Mouse (Mus musculus): ENCODE results near the gene Hps3. TPM values are rescaled to one million over a fixed set of nuclear protein-coding genes. Genes with fewer than 3 reads are reported as not detected.
"Not testable (repeated sequence)": the region's sequence is repeated elsewhere in the genome, so short reads cannot be mapped to it uniquely, and the experiment has no call there.

Hps3 gene
- total RNA-seq (2014; rRNA removed) (16.3 and 18.5 TPM in 2 replicates), polyA plus RNA-seq (2015; fragmentation: Nextera tagmentation; extraction: Ambion mirVana) (8.4 and 9.3 TPM in 2 replicates)

GRCm38 (mm10) chr3:20034719-20035404 lies at the start of gene Hps3:
Hps3 (minus strand) TSS chr3:20035315.
- peak within 1 kb of the TSS; percentile 64 for H3K9ac ChIP-seq (replicated peaks; ENCODE audit: low read length, poor library complexity, severe bottlenecking)
- H3K4me2 ChIP-seq (ENCODE audit: low read depth, low read length, poor library complexity, severe bottlenecking): peak within 1 kb of the TSS; percentile 76
- H3K4me1 ChIP-seq (ENCODE audit: insufficient read depth, low read length): peaks cover 7% of the 10 kb centered on the region; the same call in 1 of the 2 replicates
- ATAC-seq (ENCODE audit: low FRiP score) (peak; percentile 97), DNase-seq (ENCODE audit: low spot score) (peak; percentile 86)
- no peaks in the 10 kb centered on the region for H3K27me3 ChIP-seq (ENCODE audit: insufficient read depth, low read length)
- no peaks in the 10 kb centered on the region for H3K9me3 ChIP-seq (ENCODE audit: low read length)
- no peaks in the 10 kb centered on the region for H3K36me3 ChIP-seq (ENCODE audit: insufficient read depth, low read length)
- peak within 1 kb of the TSS; percentile 62 for H3K27ac ChIP-seq (ENCODE audit: low read depth, low read length)
- TF ChIP-seq CTCF (IDR thresholded peaks at IDR 0.05): no peak; the same call in 1 of the 2 replicates
- under 1% methylated on average over 47 of the region's 47 CpGs for WGBS
- peak within 1 kb of the TSS; percentile 90 for H3K4me3 ChIP-seq (ENCODE audit: low read depth, low read length)

DNA sequence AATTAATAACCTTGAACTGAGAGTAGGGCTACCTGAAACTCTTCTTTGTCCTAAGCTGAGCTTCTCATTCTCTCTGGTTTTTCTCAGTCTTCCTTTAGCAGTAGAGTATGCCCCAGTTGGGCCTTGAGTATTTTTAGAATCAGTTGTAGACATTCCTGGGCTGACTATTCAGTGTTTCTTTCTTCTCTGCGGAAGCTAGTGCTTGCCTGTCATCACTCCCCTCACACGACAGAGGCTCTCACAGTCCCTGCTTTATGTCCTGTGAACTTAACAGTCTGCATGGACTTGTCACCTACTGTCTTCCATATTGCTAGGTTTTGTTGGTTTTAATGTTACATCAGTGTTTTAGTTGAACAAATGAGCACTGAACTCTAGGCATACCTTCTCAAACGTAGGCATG lies 47.0 kb upstream of the Hps3 start:
- Histone ChIP-seq H3K4me3 (ENCODE audit: low read depth, low read length) (no peak overlapping the region), H3K4me2 (ENCODE audit: low read depth, low read length, poor library complexity, severe bottlenecking) (no peak overlapping the region), H3K4me1 (ENCODE audit: insufficient read depth, low read length) (no peaks in the 10 kb centered on the region), H3K36me3 (ENCODE audit: insufficient read depth, low read length) (0 out of 2 replicates have a peak, but pooled peaks cover 5% of the 10 kb centered on the region), H3K9me3 (ENCODE audit: low read length) (no peaks in the 10 kb centered on the region), H3K27me3 (ENCODE audit: insufficient read depth, low read length) (no peaks in the 10 kb centered on the region), H3K9ac (replicated peaks; ENCODE audit: low read length, poor library complexity, severe bottlenecking) (no peak overlapping the region), H3K27ac (ENCODE audit: low read depth, low read length) (no peak overlapping the region)
- no peak for TF ChIP-seq CTCF (IDR thresholded peaks at IDR 0.05)
- 84% methylated on average over 3 of the region's 3 CpGs for WGBS
- no peak for DNase-seq (ENCODE audit: low spot score)
- ATAC-seq (ENCODE audit: low FRiP score): no peak

- Histone ChIP-seq H3K4me2 (ENCODE audit: low read depth, low read length, poor library complexity, severe bottlenecking) (no peak overlapping the region), H3K9me3 (ENCODE audit: low read length) (no peaks in the 10 kb centered on the region), H3K9ac (replicated peaks; ENCODE audit: low read length, poor library complexity, severe bottlenecking) (no peak overlapping the region), H3K4me3 (ENCODE audit: low read depth, low read length) (no peak overlapping the region), H3K4me1 (ENCODE audit: insufficient read depth, low read length) (no peaks in the 10 kb centered on the region), H3K27ac (ENCODE audit: low read depth, low read length) (no peak overlapping the region), H3K36me3 (ENCODE audit: insufficient read depth, low read length) (0 out of 2 replicates have a peak, but pooled peaks cover 4% of the 10 kb centered on the region), H3K27me3 (ENCODE audit: insufficient read depth, low read length) (no peaks in the 10 kb centered on the region)
- no peak for DNase-seq (ENCODE audit: low spot score)
- 87% methylated on average over 11 of the region's 11 CpGs for WGBS
- ATAC-seq (ENCODE audit: low FRiP score): peak; percentile 34; the same call in 1 of the 2 replicates
- peak; percentile 68 for TF ChIP-seq CTCF (IDR thresholded peaks at IDR 0.05)
Measured at GRCm38 (mm10) chr3:20076145-20077053, 41.3 kb upstream of the Hps3 start.

DNA sequence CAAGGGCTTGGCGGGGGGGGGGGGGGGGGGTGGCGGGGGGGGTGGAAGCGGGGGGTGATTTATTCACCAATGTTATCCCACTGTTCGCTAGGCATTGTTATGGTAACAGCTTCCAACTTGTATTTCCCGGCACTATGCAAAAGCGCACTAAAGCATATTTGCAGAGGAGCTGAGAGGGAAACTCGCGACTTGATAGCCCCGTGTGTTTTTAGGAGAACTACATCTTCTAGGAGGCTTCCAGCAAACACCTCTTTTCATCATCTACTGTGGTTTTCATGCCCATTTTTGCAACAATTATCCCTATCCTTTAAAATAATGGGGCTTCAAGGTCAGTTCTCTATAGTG lies 23.1 kb upstream of the Hps3 start:
- Histone ChIP-seq H3K27me3 (ENCODE audit: insufficient read depth, low read length) (no peaks in the 10 kb centered on the region), H3K9ac (replicated peaks; ENCODE audit: low read length, poor library complexity, severe bottlenecking) (peak overlapping the region; percentile 76), H3K27ac (ENCODE audit: low read depth, low read length) (peak overlapping the region; percentile 85), H3K9me3 (ENCODE audit: low read length) (no peaks in the 10 kb centered on the region), H3K4me1 (ENCODE audit: insufficient read depth, low read length) (no peaks in the 10 kb centered on the region), H3K4me3 (ENCODE audit: low read depth, low read length) (peak overlapping the region; percentile 77), H3K36me3 (ENCODE audit: insufficient read depth, low read length) (no peaks in the 10 kb centered on the region), H3K4me2 (ENCODE audit: low read depth, low read length, poor library complexity, severe bottlenecking) (peak overlapping the region; percentile 61)
- no peak for TF ChIP-seq CTCF (IDR thresholded peaks at IDR 0.05)
- WGBS: 0% methylated on average over 8 of the region's 9 CpGs
- DNase-seq (ENCODE audit: low spot score) (no peak), ATAC-seq (ENCODE audit: low FRiP score) (no peak)

DNA sequence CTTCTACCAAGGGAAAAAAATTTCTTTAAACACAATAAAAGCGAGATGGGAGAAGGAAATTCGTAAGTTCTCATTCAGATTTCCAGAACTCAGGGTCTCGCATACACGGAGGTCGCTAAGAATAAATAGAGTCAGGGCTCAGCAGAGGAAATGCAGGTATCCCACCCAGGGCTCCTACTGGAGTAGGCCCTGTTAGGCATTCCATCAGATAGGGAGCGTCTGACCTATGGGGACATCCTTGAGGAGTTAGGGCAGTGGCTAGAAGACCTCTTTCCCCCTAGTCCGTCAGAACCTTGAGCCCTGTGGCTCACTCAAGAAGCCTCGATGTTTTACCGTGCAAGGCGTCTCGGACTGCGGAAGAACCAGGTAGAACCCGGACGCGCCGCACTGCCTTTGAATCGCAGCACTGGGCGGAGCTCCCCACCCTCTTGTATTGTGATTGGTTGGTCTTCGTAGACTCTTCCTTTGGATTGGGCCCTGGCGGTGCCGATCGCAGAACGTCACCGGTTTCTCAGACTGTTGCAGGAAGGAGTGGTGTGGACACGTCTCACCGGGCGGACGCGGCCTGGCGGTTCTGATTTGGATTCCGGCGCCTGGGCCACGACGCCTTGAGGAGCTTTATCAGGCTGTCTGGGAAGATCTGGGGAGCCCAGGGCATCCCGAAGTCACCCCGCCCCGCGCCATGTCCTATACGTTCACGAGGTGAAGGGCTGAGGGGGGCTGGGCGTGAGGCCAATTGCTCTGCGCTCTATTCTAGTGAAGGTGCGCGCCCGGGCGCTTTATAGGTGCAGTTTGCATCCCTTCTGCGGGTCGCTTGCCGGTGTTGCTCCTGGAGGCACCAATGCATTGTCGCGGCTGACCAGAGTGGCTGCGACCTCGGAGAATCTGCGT lies 22.4 kb upstream of the Hps3 start, which contains the start of gene Hltf:
Hltf (plus strand) TSS at position 506 of the 891 bp plus-strand sequence.
- Histone ChIP-seq H3K36me3 (ENCODE audit: insufficient read depth, low read length) (no peaks in the 10 kb centered on the region), H3K4me3 (ENCODE audit: low read depth, low read length) (peak within 1 kb of the TSS; percentile 77), H3K4me1 (ENCODE audit: insufficient read depth, low read length) (no peaks in the 10 kb centered on the region), H3K4me2 (ENCODE audit: low read depth, low read length, poor library complexity, severe bottlenecking) (peak within 1 kb of the TSS; percentile 63), H3K9ac (replicated peaks; ENCODE audit: low read length, poor library complexity, severe bottlenecking) (peak within 1 kb of the TSS; percentile 76), H3K9me3 (ENCODE audit: low read length) (no peaks in the 10 kb centered on the region), H3K27ac (ENCODE audit: low read depth, low read length) (peak within 1 kb of the TSS; percentile 85), H3K27me3 (ENCODE audit: insufficient read depth, low read length) (no peaks in the 10 kb centered on the region)
- DNase-seq (ENCODE audit: low spot score): peak; percentile 96
- TF ChIP-seq CTCF (IDR thresholded peaks at IDR 0.05): no peak
- peak; percentile 100 for ATAC-seq (ENCODE audit: low FRiP score)
- WGBS: under 1% methylated on average over 49 of the region's 54 CpGs

- H3K4me2 ChIP-seq (ENCODE audit: low read depth, low read length, poor library complexity, severe bottlenecking); ATAC-seq (ENCODE audit: low FRiP score); H3K9me3 ChIP-seq (ENCODE audit: low read length); H3K9ac ChIP-seq (replicated peaks; ENCODE audit: low read length, poor library complexity, severe bottlenecking); H3K36me3 ChIP-seq (ENCODE audit: insufficient read depth, low read length); H3K4me1 ChIP-seq (ENCODE audit: insufficient read depth, low read length); H3K27me3 ChIP-seq (ENCODE audit: insufficient read depth, low read length); H3K4me3 ChIP-seq (ENCODE audit: low read depth, low read length); DNase-seq (ENCODE audit: low spot score); H3K27ac ChIP-seq (ENCODE audit: low read depth, low read length): not testable (repeated sequence)
- WGBS: 73% methylated on average over 3 of the region's 3 CpGs
Measured at GRCm38 (mm10) chr3:20044736-20045135, 9.6 kb upstream of the Hps3 start.

DNA sequence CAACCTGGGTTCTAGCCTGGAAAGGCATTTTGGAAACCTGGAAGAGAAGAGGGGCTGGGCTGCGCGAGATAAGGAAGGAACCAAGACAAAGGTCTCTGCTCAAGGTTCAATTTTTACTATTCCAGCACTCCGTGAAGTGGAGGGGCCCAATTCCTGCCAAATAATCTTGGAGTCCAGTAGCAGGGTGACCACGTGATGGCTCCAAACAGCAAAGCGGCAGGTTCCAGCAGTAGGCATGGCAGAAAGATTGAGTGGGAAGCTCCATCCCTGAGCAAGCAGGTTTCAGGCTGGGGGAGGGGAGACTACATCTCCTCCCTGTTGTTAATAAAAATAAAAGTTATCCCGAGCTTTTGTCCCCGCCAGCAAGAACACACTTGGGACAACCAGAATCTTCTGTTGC lies 6.3 kb upstream of the Hps3 start:
- DNase-seq (ENCODE audit: low spot score); ATAC-seq (ENCODE audit: low FRiP score); H3K9me3 ChIP-seq (ENCODE audit: low read length); H3K27ac ChIP-seq (ENCODE audit: low read depth, low read length); H3K27me3 ChIP-seq (ENCODE audit: insufficient read depth, low read length); H3K36me3 ChIP-seq (ENCODE audit: insufficient read depth, low read length); H3K4me3 ChIP-seq (ENCODE audit: low read depth, low read length); H3K4me1 ChIP-seq (ENCODE audit: insufficient read depth, low read length); H3K9ac ChIP-seq (replicated peaks; ENCODE audit: low read length, poor library complexity, severe bottlenecking); H3K4me2 ChIP-seq (ENCODE audit: low read depth, low read length, poor library complexity, severe bottlenecking): not testable (repeated sequence)
- 91% methylated on average over 7 of the region's 7 CpGs for WGBS
